Mouse (Mus musculus) large intestine, adult 2 months (tissue): Measurements from ENCODE around the gene Slc7a14. TPM values are rescaled to one million over a fixed set of nuclear protein-coding genes. Genes with fewer than 3 reads are reported as not detected.

Experiments used
- polyA plus RNA-seq: library from polyadenylated mRNA; depleted of rRNA; stranded (reverse); fragments of >200 nt; gene quantifications from 2 replicates; pipeline ENCODE4 v1.2.3, GENCODE M21; 2012; rRNA removed

Gene Slc7a14
- polyA plus RNA-seq, 1 experiment, result 0.30 TPM

Other genes starting within 250 kb of the Slc7a14 start
- 8.0 and 21.2 TPM in 2 replicates for gene Skil, start 215.3 kb downstream of the Slc7a14 start, polyA plus RNA-seq
- 0.14 and 0.38 TPM in 2 replicates for gene Cldn11, start 160.5 kb downstream of the Slc7a14 start, polyA plus RNA-seq